12 mouse cellular contexts compared by ENCODE assay signal in the genomic region with DNA sequence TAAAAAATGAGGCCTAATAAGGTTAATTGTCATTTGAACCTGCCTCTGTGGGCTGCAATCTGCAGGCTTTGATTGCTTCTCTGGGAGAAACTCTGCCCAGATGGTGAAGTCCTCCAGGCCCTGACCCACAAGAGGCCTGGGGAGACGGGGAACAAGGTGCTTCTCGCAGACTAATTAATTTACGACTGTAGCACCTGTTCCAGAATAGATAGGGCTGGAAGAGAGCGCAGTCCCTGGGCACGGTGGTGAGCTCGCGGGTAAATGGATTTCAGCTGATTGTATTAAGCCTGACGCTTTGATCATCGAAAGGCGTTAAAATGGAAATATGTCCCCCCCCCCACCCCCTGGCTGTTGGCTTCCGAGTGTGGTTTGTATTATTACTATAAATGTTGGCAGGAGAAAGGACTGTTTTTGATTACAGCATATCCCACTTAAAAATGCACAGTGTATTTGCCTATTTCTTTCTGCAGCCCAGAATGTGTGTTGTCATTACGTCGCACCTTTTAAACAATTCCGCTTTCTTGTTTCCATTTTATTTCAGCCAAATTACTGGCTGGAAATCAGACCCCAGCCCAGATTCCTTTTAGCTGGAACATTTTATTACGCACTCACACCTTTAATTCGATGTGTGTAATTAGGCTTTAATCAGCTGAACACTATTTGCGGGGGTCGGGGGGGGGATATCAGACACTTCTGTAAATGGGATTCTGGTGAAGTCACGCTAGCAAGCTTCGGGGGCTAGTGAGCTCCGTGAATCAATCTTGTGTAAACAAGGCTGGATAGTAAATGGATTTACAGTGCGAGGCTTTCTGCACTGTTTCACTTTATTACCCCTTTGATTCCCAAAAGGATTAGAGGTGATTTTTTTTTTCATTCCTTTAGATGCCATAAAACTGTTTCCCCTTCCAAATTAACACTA.
DNase-seq lines count a peak whose midpoint lies in the region; ATAC-seq and TF ChIP-seq lines count a peak whose summit lies in the region.
"Had no signal": no experiment of that assay in that cellular context is flagged by ENCODE, and none has a peak within 500 bp of the region (broad histone marks: within the 10 kb centered on the region; RNA-seq: fewer than 3 reads in every experiment).

No protein-coding gene starts in this region.

- no peaks in the 10 kb centered on the region for H3K79me2 ChIP-seq in myocyte (ENCODE audit: control insufficient read depth, insufficient read depth)

- peak; percentile 72; the same call in 1 of the 2 replicates for ATAC-seq in kidney, postnatal 0 days (replicated peaks; ENCODE audit: low FRiP score, low read depth)
- ATAC-seq in intestine, embryonic 14.5 days (replicated peaks; ENCODE audit: low FRiP score, low TSS enrichment, low read depth), result peak; percentile 70

- no peak overlapping the region for H3K9ac ChIP-seq in kidney, postnatal 0 days (ENCODE audit: low read depth, low read length)
- no peak overlapping the region for H3K9ac ChIP-seq in intestine, embryonic 14.5 days (ENCODE audit: low read length)

- H3K4me2 ChIP-seq in kidney, postnatal 0 days (ENCODE audit: low read length), result peak overlapping the region; percentile 21; the same call in 1 of the 2 replicates
- peak overlapping the region; percentile 13; the same call in 1 of the 2 replicates for H3K4me2 ChIP-seq in intestine, embryonic 14.5 days (ENCODE audit: low read length)
- peak overlapping the region; percentile 57 for H3K4me2 ChIP-seq in myocyte (ENCODE audit: low read depth)

- TF ChIP-seq POLR2A in myocyte (IDR thresholded peaks at IDR 0.05; ENCODE audit: insufficient read length, low read depth), result no peak

- no peak overlapping the region for H3K27ac ChIP-seq in kidney, postnatal 0 days
- no peak overlapping the region for H3K27ac ChIP-seq in intestine, embryonic 14.5 days (ENCODE audit: low read depth)
- H3K27ac ChIP-seq: left cerebral cortex, adult 2 months had no signal

- 0 out of 2 replicates have a peak, but pooled peaks cover 3% of the 10 kb centered on the region for H3K27me3 ChIP-seq in kidney, postnatal 0 days (ENCODE audit: insufficient read depth, low read length)
- no peaks in the 10 kb centered on the region for H3K27me3 ChIP-seq in intestine, embryonic 14.5 days (replicated peaks; ENCODE audit: control insufficient read depth, insufficient read depth, low read length)
- no peaks in the 10 kb centered on the region for H3K27me3 ChIP-seq in myocyte (ENCODE audit: control insufficient read depth, insufficient read depth, insufficient read length)

- H3ac ChIP-seq in myocyte (ENCODE audit: control insufficient read depth, insufficient read length), result no peak overlapping the region

- peak; percentile 77 for DNase-seq in kidney, postnatal 0 days (ENCODE audit: low spot score)
- DNase-seq in kidney, postnatal 14 days, result no peak
- peak; percentile 6 to 12 for DNase-seq in cerebellum, postnatal 14 days
- DNase-seq in intestine, embryonic 14.5 days (ENCODE audit: low spot score), result no peak
- DNase-seq in gastrocnemius, postnatal 36 days, result no peak
- DNase-seq in heart, postnatal 25 days (ENCODE audit: low spot score), result no peak
- no peak for DNase-seq in left cerebral cortex, adult 8-10 months (ENCODE audit: low spot score in 2 of 2)
- DNase-seq: lung, adult 18-20 months; spleen, adult 18-20 months; thymus, postnatal 14 days had no signal

- H3K4me3 ChIP-seq in kidney, postnatal 0 days (replicated peaks; ENCODE audit: low read depth, low read length), result no peak overlapping the region
- no peak overlapping the region for H3K4me3 ChIP-seq in intestine, embryonic 14.5 days (ENCODE audit: low read depth, low read length)
- no peak overlapping the region for H3K4me3 ChIP-seq in myocyte
- H3K4me3 ChIP-seq: left cerebral cortex, adult 2 months had no signal

- H3K4me1 ChIP-seq in kidney, postnatal 0 days (replicated peaks; ENCODE audit: insufficient read depth, low read length), result no peaks in the 10 kb centered on the region
- H3K4me1 ChIP-seq in intestine, embryonic 14.5 days (replicated peaks; ENCODE audit: control insufficient read depth, insufficient read depth, low read length), result 0 out of 2 replicates have a peak, but pooled peaks cover 5% of the 10 kb centered on the region

- 10% methylated on average over 22 of the region's 22 CpGs for WGBS in kidney, postnatal 0 days
- 24% methylated on average over 22 of the region's 22 CpGs for WGBS in intestine, embryonic 14.5 days

- H3K36me3 ChIP-seq in kidney, postnatal 0 days (ENCODE audit: insufficient read depth, low read length), result no peaks in the 10 kb centered on the region
- H3K36me3 ChIP-seq in intestine, embryonic 14.5 days (ENCODE audit: control insufficient read depth, insufficient read depth, low read length), result no peaks in the 10 kb centered on the region
- no peaks in the 10 kb centered on the region for H3K36me3 ChIP-seq in myocyte (ENCODE audit: control insufficient read depth, insufficient read depth)

- TF ChIP-seq CTCF in kidney, postnatal 0 days (IDR thresholded peaks at IDR 0.05; ENCODE audit: low read depth), result no peak

- intact Hi-C loops in gastrocnemius, postnatal 36 days (cut with DNase I), result no loop called here
- intact Hi-C loops in heart, postnatal 25 days (cut with DNase I), result no loop called here

- no peaks in the 10 kb centered on the region for H3K9me3 ChIP-seq in kidney, postnatal 0 days (replicated peaks; ENCODE audit: low read length)
- no peaks in the 10 kb centered on the region for H3K9me3 ChIP-seq in intestine, embryonic 14.5 days (ENCODE audit: control insufficient read depth, low read length)

TF ChIP-seq in myocyte, 11 proteins besides CTCF, POLR2A, EP300 and RAD21:
- TF ChIP-seq POLR2AphosphoS2 (IDR thresholded peaks at IDR 0.05; ENCODE audit: insufficient read length, low read depth) (no peak), MYOD1 (IDR thresholded peaks at IDR 0.05; ENCODE audit: control insufficient read depth in 1 of 3, insufficient read length in 2 of 3, low read depth in 2 of 3) (peak in 2 of 3 experiments; percentile 27 to 47)

Comparison
In these comparisons a context has a peak if more than half of its experiments do, and no peak if none do; other contexts are left out.
1. DNase-seq: peak in kidney, postnatal 0 days (single experiment) and cerebellum, postnatal 14 days (2 of 2); none in kidney, postnatal 14 days (single experiment), intestine, embryonic 14.5 days (single experiment), gastrocnemius, postnatal 36 days (0 of 2), heart, postnatal 25 days (single experiment) and left cerebral cortex, adult 8-10 months (0 of 2).
2. Peak in every context shown above with its lines, with median percentiles within 50 percentile points of each other: H3K4me2 ChIP-seq.